Mouse (Mus musculus): ENCODE measurements around the gene Slc9a5.

Gene Slc9a5

GRCm38 (mm10) chr8:105355179-105356024 lies 6.8 kb downstream of the Slc9a5 start:
- no peak for DNase-seq

DNA sequence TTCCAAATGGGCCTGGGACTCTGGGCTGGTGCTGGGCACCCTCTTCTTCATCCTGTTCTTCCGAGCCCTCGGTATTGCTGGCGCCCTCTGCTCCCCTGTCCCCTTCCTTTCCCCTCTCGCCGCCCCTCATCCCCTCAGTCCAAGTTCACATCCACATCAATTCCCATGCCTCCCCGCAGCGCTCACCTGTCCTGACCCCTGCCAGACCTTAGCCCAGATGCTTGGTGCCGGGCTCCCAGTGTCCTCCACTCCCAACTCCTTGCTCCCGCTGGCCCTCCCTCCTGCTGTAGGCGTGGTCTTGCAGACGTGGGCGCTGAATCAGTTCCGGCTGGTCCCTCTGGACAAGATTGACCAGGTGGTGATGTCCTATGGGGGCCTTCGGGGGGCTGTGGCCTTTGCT lies 8.0 kb downstream of the Slc9a5 start:
- no peak for DNase-seq

GRCm38 (mm10) chr8:105359208-105359607 lies 10.6 kb downstream of the Slc9a5 start:
- DNase-seq = no peak

DNA sequence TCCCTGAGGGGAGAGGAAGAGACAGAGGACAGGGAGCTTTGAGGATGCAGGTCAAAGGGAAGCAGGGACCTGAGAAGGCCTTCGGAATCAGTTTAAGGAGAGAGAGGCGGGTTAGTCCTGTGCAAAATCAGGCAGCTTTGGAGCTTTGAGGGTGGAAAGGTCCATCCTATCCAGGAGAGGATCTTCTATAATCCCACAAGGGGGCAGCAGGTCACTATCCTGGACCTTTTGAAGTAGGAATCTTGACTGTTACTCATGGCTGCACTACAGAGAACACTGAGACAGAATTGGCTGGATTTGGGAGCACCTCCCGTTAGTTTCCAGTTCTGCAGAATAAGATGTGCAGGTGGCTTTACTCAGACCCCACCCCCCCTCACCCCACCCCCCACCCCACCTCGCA lies 11.0 kb downstream of the Slc9a5 start:
- peak in 1 of 2 experiments; percentile 57 for DNase-seq

- DNase-seq = no peak
Measured at GRCm38 (mm10) chr8:105361751-105362702, 13.4 kb downstream of the Slc9a5 start.

DNA sequence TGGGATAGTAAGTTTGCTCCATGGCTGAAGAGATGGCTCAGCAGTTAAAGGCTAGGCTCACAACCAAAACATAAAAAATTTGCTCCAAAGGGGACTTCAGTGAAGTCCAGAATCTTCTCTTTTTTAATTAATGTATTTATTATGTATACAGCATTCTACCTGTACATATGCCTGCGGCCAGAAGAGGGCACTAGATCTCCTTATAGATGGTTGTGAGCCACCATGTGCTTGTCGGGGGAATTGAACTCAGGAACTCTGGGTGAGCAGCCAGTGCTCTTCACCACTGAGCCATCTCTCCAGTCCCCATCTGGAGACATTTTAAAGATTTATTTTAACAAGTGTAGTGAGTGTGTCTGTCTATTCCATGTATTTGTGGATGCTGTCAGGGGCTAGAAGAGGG lies 18.5 kb downstream of the Slc9a5 start:
- DNase-seq = no peak

DNA sequence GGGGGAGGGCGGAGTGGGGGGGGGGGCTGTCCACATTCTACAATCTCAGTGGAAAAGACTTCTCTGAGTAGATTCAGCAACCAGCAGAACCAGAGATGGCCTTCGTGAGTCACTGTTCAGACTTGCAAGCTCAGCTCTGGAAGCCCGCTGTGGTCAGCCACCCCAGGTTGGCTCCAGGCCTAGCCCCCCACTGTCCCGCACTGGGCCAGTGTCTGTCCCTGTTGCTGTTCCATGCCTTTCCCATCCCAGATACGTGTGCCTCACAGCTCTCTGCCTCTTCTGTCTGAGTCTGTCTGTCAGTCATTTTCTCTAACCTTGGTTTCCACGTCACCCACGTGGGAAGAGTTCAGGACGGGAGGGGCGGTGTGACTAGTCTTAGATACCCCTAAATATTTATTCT lies 23.8 kb downstream of the Slc9a5 start:
- peak; percentile 57 to 72 for DNase-seq

DNA sequence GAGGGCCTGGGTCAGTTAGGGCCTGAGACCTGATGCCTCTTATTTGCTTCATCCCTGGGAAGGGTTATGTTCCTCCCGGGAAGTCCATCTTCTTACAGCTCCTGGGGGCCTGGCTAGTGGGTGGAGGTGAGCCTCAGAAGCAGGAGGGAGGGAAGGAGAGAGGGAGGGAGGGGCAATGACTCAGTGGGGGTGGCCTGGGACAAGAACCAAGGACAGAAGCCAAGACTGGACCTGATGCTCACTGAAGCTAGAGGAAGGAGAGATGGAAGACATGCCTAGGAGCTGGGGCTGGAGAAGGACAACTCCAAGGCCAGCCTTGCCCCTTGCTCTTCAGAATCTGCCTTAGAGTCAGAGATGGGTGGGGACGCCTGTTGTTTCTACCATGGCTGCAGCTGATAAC lies 24.4 kb downstream of the Slc9a5 start, which contains the start of gene Plekhg4:
Gene Plekhg4 (plus strand): TSS at position 243 of the 400 bp plus-strand sequence.
- DNase-seq = no peak

- peak; percentile 31 to 60 for DNase-seq
Measured at GRCm38 (mm10) chr8:105374513-105374966, 25.9 kb downstream of the Slc9a5 start.

DNA sequence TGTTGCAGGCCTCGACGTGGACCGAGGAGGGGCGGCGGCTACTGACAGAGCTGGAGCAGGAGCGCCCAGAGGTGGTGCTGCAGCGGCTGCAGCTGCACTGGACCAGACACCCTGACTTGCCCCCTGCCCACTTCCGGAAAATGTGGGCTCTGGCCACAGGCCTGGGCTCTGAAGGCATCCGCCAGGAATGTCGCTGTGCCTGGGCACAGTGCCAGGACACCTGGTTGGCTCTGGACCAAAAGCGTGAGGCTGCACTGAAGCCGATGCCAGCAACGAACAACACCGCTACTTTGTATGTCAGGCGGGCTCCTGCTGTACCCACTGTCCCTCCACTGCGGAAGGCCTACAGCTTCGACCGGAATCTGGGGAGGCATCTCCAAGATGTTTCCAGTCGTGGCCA lies 30.0 kb downstream of the Slc9a5 start:
- DNase-seq = peak; percentile 68 to 76

GRCm38 (mm10) chr8:105380308-105380707 lies 31.7 kb downstream of the Slc9a5 start:
- no peak for DNase-seq

DNA sequence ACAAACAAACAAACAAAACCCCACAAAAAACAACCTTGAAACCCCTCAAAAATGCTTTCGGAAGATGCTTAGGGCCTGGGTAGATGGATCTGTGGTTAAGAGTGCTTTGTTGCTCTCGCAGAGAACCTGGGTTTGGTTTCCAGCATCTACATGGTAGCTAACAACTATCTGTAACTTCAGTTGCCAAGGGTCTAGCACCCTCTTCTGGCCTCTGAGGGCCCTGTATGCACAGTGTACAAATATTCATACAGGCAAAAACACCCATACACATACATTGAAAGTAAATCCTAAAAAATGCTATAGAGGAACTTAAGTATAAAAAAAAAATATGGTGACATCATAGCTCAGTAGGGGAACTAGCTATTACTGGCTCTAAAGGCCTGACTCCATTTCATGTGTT lies 35.4 kb downstream of the Slc9a5 start:
- no peak for DNase-seq

GRCm38 (mm10) chr8:105387151-105387550 lies 38.5 kb downstream of the Slc9a5 start:
- peak; percentile 46 to 63 for DNase-seq

GRCm38 (mm10) chr8:105389096-105389495 lies 40.5 kb downstream of the Slc9a5 start:
- no peak for DNase-seq

DNA sequence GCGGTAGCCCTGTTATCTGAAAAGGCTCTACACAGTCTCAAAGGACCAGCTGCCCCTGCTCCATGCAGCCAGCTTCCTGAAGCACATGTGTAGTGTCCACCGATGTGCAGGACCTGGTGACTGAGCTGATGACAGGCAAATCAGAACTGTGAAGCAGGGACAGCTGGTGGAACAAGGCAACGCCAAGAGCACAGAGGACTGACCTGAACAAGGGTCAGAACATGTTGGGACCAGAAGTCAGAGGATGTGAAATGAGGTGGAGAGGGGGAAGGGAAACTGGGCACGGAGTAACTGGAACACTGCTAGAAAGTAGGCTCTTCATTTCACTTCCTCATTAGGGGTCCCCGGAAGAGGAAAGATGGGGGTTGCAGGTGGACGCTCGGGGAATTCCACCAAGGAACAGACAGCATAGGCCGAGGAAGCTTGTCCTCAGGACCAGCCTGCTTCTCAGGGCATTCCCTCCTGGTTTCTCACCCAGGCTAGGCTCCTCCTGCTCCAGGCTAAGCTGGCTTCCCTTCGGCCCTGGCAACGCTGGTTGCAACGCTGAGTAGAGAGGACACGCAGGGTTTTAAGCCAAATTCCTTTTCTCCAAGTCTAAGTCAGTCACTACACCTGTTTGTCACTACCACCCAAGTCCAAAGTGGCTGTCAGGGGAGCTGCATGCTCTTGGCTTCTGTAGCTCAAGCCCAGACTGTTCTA lies 44.6 kb downstream of the Slc9a5 start:
- DNase-seq = no peak

- DNase-seq = no peak
Measured at GRCm38 (mm10) chr8:105393915-105394314, 45.3 kb downstream of the Slc9a5 start.

GRCm38 (mm10) chr8:105397747-105398146 lies 49.1 kb downstream of the Slc9a5 start:
- DNase-seq = peak; percentile 49 to 71

DNA sequence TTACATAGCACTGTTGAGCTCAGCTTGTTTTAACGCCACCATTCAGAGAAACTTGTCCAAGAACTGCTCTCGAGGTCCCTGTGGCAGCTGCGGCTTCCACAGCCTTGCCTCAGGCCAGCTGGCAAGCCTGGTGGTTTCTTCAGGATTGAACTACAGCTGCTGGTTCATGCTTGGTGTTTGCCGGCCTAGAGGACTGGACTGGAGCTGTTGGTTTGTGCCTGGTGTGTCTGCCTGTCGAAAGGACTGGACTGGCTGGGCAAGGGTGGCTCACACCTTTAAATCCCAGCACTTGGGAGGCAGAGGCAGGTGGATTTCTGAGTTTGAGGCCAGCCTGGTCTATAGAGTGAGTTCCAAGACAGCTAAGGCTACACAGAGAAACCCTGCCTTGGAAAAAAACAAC lies 51.4 kb downstream of the Slc9a5 start:
- DNase-seq = no peak

DNA sequence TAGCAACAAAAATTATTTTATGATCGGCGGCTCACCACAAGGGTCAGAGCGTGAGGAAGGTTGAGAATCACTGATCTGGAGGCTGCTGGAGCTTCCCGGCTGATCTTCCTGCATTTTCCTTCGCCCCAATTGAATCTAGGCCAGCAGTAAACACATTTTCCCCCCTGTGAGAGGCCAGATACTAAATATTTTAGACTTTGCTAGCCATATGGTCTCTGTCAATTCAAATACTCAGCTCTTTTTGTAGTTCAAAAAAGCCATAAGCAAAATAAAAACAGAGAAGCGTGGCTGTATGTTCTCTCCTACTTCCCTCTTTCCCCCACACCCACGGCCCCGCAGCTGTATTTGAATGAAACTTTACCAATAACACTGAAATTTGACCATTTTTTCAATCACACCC lies 54.8 kb downstream of the Slc9a5 start:
- DNase-seq = no peak

- no peak for DNase-seq
Measured at GRCm38 (mm10) chr8:105404496-105404895, 55.9 kb downstream of the Slc9a5 start.

DNA sequence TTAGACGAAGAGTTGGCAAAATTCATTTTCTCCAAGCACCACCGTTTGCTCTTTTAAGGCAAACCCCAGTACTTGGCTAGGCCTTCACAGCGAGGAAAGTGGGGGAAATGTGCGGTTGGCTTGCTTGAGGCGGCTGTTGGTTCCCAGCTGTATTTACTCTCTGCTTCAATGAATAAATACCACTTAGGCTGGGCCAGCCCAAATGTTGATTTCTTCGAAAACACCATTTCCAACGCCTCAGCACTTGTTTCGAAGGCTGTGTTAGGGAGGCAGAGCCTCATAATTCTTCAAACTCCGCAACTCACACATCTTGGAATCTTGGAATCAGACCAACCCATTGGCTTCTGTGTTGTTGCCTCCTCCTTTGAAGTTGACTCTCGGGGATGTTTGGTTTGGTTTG lies 57.8 kb downstream of the Slc9a5 start:
- DNase-seq = no peak

- DNase-seq = no peak
Measured at GRCm38 (mm10) chr8:105408331-105408730, 59.7 kb downstream of the Slc9a5 start.

- DNase-seq = no peak
Measured at GRCm38 (mm10) chr8:105409947-105410346, 61.3 kb downstream of the Slc9a5 start.
